Mouse (Mus musculus) neutrophil, adult 83 days (primary cell): ENCODE data around the gene Gm17654. TPM values are rescaled to one million over a fixed set of nuclear protein-coding genes. Genes with fewer than 3 reads are reported as not detected.

ENCODE experiments used
- total RNA-seq, 2 experiments: library from RNA; stranded (reverse); gene quantifications; one replicate each; pipeline ENCODE4 v1.2.4; 2023

Gm17654 gene
- not detected for total RNA-seq

GRCm38 (mm10) chr14:43579046-43579445 is at the start of gene Gm17654:
Gene Gm17654, minus strand, starts transcription at chr14:43579146.

DNA sequence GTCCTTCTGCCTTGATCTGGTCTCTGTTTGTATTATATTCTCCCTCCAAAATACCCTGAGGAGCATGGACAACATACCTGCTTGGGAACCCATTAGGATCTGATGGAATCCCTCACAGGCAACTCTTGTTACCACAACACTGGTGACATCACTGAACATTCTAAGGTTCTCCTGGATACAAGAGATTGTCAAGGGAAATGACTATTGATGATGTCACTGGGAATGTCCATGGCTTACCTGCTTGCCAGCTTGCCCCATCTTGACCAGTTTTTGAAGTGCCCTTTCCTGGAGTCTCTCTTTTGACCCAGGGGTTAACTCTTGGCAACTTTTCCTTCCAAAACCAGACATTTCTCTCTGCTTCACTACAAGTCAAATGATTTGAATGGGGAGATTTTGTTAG is 29.0 kb upstream of the Gm17654 start, which contains the start of gene Gm10375:
Gm10375 (minus strand) TSS at position 101 of the 400 bp plus-strand sequence.

DNA sequence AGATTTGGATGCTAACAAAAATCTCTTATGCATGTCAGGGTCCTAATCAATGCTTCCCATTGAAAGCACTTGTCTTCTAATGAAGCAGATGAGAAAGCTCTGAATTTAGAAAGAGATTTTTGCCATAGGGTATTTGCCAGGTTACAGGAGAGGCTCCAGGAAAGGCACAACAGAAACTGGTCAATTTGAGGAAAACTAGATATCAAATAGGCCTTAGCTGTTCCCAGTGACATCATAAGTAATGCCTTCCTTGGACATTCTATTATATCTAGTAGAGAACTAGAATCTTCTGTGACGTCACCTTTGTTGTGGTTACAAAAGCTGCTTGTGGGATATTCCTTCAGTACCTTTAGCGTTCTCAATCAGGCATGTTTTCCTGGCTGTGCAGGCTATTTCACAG is 35.7 kb downstream of the Gm17654 start, which contains the start of gene Gm5799:
Gm5799 (plus strand) TSS at position 301 of the 400 bp plus-strand sequence.

Other genes starting within 250 kb of the Gm17654 start
- not detected for gene 1700001F09Rik, start 231.3 kb downstream of the Gm17654 start, total RNA-seq
- gene Gm8138, start 162.8 kb downstream of the Gm17654 start, total RNA-seq = not detected
- not detected for gene Gm5799, start 35.6 kb downstream of the Gm17654 start, total RNA-seq
- not detected for gene Gm10375, start 28.9 kb upstream of the Gm17654 start, total RNA-seq
- not detected for gene Gm8165, start 98.1 kb upstream of the Gm17654 start, total RNA-seq
- gene Gm7324, start 118.7 kb upstream of the Gm17654 start, total RNA-seq = under 1 TPM in 1 of 2 experiments, not detected in 1; 0.35 TPM
- not detected for gene Gm16506, start 148.3 kb upstream of the Gm17654 start, total RNA-seq
- gene Gm6526, start 168.7 kb upstream of the Gm17654 start, total RNA-seq = not detected
- not detected for gene Gm8180, start 205.6 kb upstream of the Gm17654 start, total RNA-seq